Mouse (Mus musculus) heart, embryonic 10.5 days (tissue): ENCODE measurements around the gene Pigz. TPM values are rescaled to one million over a fixed set of nuclear protein-coding genes. Genes with fewer than 3 reads are reported as not detected.

ENCODE experiments used
- DNase-seq: peaks from one replicate; pipeline ENCODE4 v3.0.0-alpha.2; 2017; ENCODE audit warnings: low spot score
- H3K27ac ChIP-seq: fragments of 300-500 bp; sonication (generic); 2 replicates; pipeline ENCODE4 v1.5.1; 2016; ENCODE audit warnings: mild to moderate bottlenecking
- H3K27me3 ChIP-seq: fragments of 300-500 bp; sonication (generic); 2 replicates; pipeline ENCODE4 v1.6.1; 2016; ENCODE audit warnings: mild to moderate bottlenecking; ENCODE audit not compliant: poor library complexity, insufficient read depth, severe bottlenecking
- H3K36me3 ChIP-seq: fragments of 300-500 bp; sonication (generic); 2 replicates; pipeline ENCODE4 v1.6.1; 2016; ENCODE audit warnings: mild to moderate bottlenecking, moderate library complexity
- H3K4me1 ChIP-seq: fragments of 300-500 bp; sonication (generic); 2 replicates; pipeline ENCODE4 v1.6.1; 2016; ENCODE audit warnings: mild to moderate bottlenecking
- H3K4me3 ChIP-seq: fragments of 300-500 bp; sonication (generic); 2 replicates; pipeline ENCODE4 v1.5.1; 2016; ENCODE audit warnings: mild to moderate bottlenecking, moderate library complexity
- H3K9me3 ChIP-seq: fragments of 300-500 bp; sonication (generic); 2 replicates; pipeline ENCODE4 v1.6.1; 2016; ENCODE audit warnings: mild to moderate bottlenecking, moderate library complexity
- WGBS: fragments of 180-500 bp; shearing (Covaris S2); methylation state at CpG from one replicate; pipeline ENCODE4 v1.1.7; 2016; 5-methylcytosine and 5-hydroxymethylcytosine counted together
- polyA plus RNA-seq: library from polyadenylated mRNA; unstranded; fragments of >200 nt; fragmentation: Nextera tagmentation; extraction: Ambion mirVana; gene quantifications from 2 replicates; pipeline ENCODE4 v1.2.1, GENCODE M21; 2016

The Pigz gene
- polyA plus RNA-seq: 0.27 and 0.79 TPM in 2 replicates

DNA sequence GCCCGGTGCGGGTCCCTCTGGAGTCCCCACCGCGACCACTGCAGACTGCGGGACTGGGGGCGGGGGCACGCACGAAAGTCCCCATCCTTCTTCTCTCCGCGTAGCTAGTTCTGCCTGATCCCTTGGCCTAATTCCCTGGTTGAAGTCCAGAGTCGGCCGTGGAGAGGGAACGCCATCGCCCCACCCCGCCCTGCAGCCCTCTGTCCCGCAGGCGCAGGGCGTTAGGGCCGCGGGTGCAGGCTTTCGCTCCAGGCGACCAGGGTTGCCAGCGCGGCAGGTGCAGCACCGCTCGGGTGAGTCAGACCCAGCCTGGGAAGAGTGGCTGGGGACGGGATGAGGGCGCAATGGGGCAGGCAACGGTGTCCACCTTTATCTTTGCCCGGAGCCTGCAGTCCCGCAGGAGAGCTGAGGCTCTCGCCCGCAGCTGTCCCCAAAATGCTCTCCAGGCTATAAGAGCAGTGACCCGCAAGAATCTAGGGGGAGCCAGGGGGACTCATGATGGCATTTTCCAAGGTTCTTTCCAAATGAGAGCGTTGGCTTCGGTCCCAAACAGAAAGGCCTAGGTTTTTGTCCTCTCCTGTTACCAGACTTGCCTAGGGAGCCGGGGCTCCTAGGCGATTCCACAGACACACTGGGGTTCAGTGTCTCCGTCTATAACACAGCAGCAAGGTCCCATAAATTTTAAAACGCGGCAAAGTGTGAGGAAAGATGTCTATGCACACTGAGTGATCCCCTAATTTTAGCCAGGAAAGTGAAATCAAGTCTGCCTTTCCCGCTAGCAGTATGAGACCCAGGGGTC is at the start of gene Pigz:
TSS of gene Pigz (plus strand) at position 101 of the 799 bp plus-strand sequence.
- peaks cover 29% of the 10 kb centered on the region for H3K4me1 ChIP-seq
- DNase-seq: no peak
- peak within 1 kb of the TSS; percentile 79 for H3K27ac ChIP-seq
- H3K36me3 ChIP-seq: no peaks in the 10 kb centered on the region
- H3K4me3 ChIP-seq: peak within 1 kb of the TSS; percentile 68
- WGBS: 8% methylated on average over 42 of the region's 42 CpGs
- peaks cover 69% of the 10 kb centered on the region for H3K27me3 ChIP-seq
- H3K9me3 ChIP-seq: no peaks in the 10 kb centered on the region

DNA sequence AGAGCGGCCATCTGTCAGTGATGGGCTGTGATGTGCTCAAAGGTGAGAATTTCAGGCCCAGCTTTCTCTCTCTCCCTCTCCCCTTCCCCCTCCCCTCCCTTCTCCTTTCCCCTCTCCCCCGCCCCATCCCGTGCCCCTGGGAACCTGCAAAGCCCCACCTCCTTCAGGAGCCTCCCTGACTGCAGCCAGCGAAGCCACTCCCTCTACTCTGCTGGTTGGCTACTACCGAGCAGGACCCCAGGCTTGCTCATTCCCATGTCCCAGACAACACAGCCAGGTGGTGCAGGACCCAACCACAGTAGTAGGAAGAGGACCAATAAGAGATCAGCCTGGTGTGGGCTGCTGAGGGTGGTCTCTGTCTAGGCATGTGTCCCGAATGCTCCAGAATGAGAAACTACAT is 49.7 kb upstream of the Pigz start:
- no peak for DNase-seq
- H3K27me3 ChIP-seq: peaks cover 37% of the 10 kb centered on the region

DNA sequence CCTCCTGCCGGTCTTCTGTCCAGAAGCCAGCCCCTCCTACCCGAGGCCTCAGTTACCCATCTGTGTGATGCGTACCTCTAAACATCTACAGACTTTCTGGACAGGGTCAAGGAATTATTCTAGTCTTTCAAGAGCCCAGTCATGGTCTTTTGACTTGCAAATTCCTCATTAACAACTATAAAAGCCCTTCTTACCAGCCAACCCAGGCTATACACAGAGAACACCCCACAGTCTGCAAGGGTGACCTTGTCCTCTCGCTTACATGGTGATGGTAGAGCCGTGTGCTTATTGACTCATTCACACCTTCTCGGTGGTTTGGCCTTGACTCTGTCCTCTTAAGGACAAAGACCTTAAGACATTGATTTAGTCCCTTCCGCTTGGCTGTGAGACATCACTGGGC is 42.7 kb upstream of the Pigz start:
- peaks cover 10% of the 10 kb centered on the region; the same call in 1 of the 2 replicates for H3K27me3 ChIP-seq
- no peak overlapping the region for H3K4me3 ChIP-seq
- H3K4me1 ChIP-seq: peaks cover 22% of the 10 kb centered on the region
- no peaks in the 10 kb centered on the region for H3K9me3 ChIP-seq
- H3K27ac ChIP-seq: no peak overlapping the region
- H3K36me3 ChIP-seq: no peaks in the 10 kb centered on the region
- no peak for DNase-seq
- 80% methylated on average over 7 of the region's 7 CpGs for WGBS

More for the DNA sequence above, 49.7 kb upstream of the Pigz start:
- Histone ChIP-seq H3K36me3 (no peaks in the 10 kb centered on the region), H3K4me3 (peak overlapping the region; percentile 28), H3K4me1 (peaks cover 42% of the 10 kb centered on the region), H3K27ac (peak overlapping the region; percentile 39; the same call in 1 of the 2 replicates), H3K9me3 (no peaks in the 10 kb centered on the region)
- 13% methylated on average over 6 of the region's 6 CpGs for WGBS

DNA sequence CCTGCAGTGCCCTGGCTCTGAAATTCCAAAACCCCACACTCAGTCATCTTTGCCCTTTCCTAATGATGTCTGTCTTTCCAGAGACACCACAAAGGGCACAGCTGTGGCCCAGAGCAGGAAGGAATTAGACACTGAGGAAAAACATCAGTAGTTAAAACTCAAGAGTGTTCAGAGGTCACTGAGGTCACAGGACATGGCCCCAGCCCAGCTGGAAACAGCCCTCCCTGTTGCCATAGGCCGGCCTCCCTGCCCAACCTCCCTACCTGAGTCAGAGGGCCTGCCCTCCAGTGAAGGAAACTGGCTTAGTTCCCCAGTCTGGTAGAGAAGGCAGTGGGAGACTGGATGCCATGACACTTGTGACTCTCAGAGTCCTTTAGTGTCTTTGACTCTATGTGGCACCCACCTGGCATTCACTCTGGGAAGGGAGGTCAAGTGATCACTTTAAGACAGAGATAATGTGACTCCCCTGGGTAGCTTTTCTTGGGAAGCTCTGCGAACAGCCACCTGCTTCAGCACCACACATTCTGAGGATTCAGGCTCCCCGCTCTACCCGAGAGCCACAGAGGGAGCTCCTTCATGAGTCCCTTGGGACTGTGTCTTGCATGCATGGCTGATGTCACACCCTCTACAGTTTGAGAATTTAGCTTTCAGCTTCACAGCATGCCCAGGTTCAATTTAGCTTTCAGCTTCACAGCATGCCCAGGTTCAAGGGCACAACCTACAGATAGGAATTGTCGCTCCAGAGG is 40.1 kb upstream of the Pigz start:
- Histone ChIP-seq H3K36me3 (no peaks in the 10 kb centered on the region), H3K4me1 (peaks cover 33% of the 10 kb centered on the region)
- WGBS: 64% methylated on average over 5 of the region's 5 CpGs

DNA sequence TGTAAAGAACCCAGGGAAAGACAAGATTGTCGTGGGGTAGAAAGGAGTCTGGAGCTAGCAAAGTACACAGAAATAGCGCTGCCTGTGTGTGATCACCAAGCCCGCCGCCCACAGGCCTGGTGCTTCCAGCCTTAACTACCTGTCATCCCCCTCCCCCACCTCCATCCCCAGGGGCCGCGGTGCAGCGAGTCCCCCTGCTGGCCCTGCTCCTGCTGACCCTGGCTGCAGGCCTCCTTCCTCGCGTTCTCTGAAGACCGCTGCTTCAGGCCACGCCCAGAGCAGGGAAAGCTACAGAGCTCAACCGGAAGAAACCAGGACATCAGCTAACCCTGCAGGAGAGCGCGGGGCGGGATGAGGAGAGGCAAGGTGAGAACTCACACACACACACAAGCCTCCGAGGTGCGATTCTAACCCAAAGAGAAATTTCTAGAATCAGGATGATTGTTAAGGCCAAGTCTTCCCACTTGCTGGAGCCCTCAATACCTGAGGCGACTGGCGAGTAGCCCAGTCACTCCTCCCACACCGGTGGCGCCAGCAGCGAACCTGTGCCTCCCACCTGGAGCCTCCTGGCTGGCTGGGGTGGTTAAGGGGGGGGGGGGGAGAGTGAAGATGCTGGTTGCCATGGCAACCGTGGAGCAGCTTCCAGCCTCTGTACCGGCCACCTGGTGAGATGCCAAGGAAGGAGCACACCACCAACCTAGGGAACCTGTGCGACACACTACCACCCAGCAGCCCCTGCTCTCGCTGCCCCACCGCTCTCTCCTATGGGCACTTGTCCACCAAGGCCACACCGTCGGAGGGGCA is 36.5 kb upstream of the Pigz start:
- Histone ChIP-seq H3K36me3 (no peaks in the 10 kb centered on the region), H3K4me3 (peak overlapping the region; percentile 50), H3K9me3 (0 out of 2 replicates have a peak, but pooled peaks cover 6% of the 10 kb centered on the region), H3K27me3 (0 out of 2 replicates have a peak, but pooled peaks cover 3% of the 10 kb centered on the region), H3K27ac (peak overlapping the region; percentile 59), H3K4me1 (peaks cover 27% of the 10 kb centered on the region)
- peak; percentile 86 for DNase-seq
- 13% methylated on average over 29 of the region's 29 CpGs for WGBS

More for the DNA sequence above, 40.1 kb upstream of the Pigz start:
- peaks cover 3% of the 10 kb centered on the region; the same call in 1 of the 2 replicates for H3K27me3 ChIP-seq
- no peaks in the 10 kb centered on the region for H3K9me3 ChIP-seq
- H3K27ac ChIP-seq: 0 out of 2 replicates have a peak overlapping the region, but pooled peaks have one; percentile 60
- DNase-seq: no peak
- no peak overlapping the region for H3K4me3 ChIP-seq

DNA sequence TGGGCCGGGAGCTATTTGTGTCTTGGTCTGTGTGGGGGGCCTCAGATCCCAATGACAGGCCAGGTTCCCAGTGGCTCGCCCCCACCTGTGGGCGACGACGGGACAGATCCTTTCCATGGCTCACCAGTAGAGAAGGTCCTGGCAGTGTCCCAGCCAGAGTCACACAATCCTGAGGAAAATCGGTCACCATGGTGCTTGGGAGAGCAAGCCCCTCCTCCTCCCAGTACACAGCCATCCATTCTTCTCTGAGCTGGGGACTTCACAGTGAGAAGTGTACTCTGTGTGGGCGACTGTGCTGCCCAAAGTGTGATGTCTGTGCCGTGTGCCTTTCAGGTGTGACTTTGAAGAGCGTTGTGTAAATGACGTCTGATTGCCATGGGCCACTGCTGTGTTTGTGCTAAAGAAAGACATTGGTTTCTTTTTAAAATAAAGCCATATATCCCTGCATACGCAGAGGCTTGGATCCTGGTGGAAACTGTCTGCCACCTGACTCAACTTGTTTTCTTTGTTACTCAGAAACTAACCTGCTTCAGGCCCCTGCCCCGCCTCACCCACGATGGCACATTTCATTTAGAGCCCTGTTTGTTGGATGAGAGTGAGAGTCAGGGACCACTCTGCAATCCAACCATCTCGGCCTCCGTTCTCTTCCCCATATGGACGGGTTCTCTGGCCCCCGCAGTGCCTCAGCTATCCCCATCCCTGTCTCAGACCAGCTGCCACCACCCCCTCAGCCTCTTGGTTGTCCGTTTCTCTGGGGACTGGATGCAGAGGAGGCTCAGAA is 34.9 kb upstream of the Pigz start:
- no peak for DNase-seq
- Histone ChIP-seq H3K4me1 (peaks cover 12% of the 10 kb centered on the region), H3K27me3 (0 out of 2 replicates have a peak, but pooled peaks cover 3% of the 10 kb centered on the region), H3K27ac (no peak overlapping the region), H3K9me3 (0 out of 2 replicates have a peak, but pooled peaks cover 6% of the 10 kb centered on the region), H3K36me3 (no peaks in the 10 kb centered on the region), H3K4me3 (no peak overlapping the region)
- WGBS: 86% methylated on average over 18 of the region's 18 CpGs

DNA sequence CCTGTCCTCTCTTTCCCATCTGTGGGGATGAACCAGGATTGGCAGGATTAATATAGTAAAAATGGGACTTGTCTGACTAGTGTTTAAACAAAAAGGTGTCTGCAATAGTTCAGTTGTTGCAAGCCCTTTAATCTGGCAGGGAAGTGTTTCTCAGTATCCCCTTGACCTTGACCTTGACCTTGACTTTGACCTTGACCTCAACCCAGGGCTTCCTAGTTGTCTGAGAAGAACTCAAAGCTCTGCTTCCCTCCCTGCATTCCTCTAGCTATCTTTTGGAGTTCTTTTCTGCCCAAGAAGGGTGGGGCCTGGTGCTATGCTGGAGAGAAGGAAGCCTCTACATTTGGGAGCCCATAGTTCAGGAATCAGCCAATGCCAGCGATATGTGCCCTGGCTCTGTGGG is 31.8 kb upstream of the Pigz start:
- Histone ChIP-seq H3K27me3 (0 out of 2 replicates have a peak, but pooled peaks cover 4% of the 10 kb centered on the region), H3K36me3 (no peaks in the 10 kb centered on the region), H3K4me1 (peaks cover 24% of the 10 kb centered on the region), H3K27ac (0 out of 2 replicates have a peak overlapping the region, but pooled peaks have one; percentile 19), H3K9me3 (0 out of 2 replicates have a peak, but pooled peaks cover 6% of the 10 kb centered on the region), H3K4me3 (no peak overlapping the region)
- no peak for DNase-seq
- WGBS: 79% methylated on average over 1 of the region's 1 CpGs

DNA sequence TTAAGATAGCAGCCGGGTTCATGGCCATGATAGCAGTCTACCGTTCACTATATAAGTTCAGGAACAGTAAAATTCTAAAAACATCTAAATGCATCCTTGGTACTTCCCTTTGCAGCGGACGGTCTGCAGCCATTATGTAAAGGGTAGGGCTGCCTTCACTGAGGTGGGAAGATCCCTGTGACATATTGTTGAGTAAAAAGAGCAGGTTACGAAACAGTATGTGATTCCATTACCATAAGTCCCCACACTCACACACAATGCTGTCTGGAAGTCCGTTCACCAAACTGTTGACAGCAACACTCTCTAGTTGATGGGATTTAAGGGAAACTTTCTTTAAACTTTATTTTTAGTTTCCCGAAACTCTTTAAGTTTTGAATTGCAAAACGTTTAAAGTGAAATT is 30.4 kb upstream of the Pigz start:
- H3K27ac ChIP-seq: no peak overlapping the region
- no peak for DNase-seq
- peaks cover 17% of the 10 kb centered on the region for H3K4me1 ChIP-seq
- 0 out of 2 replicates have a peak, but pooled peaks cover 6% of the 10 kb centered on the region for H3K9me3 ChIP-seq
- H3K4me3 ChIP-seq: no peak overlapping the region
- no peaks in the 10 kb centered on the region for H3K36me3 ChIP-seq
- WGBS: 79% methylated on average over 8 of the region's 8 CpGs
- peaks cover 4% of the 10 kb centered on the region; the same call in 1 of the 2 replicates for H3K27me3 ChIP-seq

DNA sequence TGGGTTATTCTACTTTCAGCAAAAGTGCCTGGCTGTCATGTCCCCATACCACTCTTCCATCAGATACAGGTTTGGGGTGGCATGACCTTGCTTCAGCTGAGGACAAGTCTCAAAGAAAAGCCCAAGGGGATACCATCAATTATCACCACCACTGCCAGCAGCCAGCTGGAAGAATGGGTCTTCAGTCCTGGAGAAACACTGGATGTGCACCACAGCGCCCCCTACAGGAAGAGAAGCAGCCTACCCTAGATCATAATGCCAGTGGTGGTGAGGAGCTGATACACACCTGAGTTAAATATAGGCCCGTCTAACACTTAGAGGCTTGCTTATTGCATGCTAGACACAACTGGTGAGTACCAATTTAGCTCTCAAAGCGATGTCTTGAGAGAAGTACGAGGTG is 28.3 kb upstream of the Pigz start:
- no peak overlapping the region for H3K4me3 ChIP-seq
- WGBS: 57% methylated on average over 4 of the region's 4 CpGs

DNA sequence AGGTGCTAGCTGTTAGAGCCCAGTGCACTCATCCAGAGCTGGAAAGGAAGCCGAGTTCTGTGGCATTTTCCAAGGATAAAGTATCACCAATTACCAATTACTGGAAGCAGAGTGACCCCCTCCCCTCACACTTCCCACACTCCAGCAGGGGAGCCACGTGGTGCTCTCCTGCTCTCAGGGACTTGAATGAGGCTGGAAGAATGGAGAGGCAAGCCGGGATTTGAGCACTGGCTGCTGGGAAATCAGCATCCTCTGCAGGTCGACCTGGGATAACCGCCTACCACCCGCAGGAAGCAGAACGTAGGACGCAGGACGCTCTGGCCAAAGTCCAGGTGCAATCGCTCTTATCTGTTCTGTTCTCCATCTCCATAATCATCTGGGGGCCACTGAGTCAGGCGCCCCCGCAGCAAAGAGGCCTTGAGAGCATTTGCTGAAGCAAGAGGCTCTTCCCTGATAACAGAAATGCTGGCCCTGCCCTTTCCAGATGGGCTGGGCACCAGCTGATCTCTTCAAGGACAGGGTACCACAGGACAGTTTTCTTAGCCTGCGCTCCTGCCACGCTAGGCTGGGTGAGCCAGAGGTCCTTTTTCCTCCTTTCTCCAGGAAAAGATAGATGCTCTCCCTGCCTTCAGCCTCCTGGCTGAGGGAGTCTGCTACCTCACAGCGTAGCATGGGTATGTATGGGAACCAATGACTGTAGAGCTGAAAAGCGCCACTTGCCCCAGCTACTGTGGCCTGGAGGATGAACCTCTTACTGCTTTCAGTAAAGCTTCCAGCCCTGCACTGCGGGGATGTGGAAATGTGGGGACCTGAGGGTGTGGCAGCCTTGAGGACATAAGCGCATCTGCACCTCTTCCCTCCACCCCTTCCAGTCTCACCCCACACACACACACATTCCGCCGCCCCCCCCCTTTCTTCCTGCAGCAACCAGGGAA is 27.5 kb upstream of the Pigz start:
- peak overlapping the region; percentile 51 for H3K4me3 ChIP-seq
- H3K27ac ChIP-seq: peak overlapping the region; percentile 52; the same call in 1 of the 2 replicates
- peaks cover 4% of the 10 kb centered on the region; the same call in 1 of the 2 replicates for H3K27me3 ChIP-seq
- H3K9me3 ChIP-seq: no peaks in the 10 kb centered on the region
- no peak for DNase-seq
- H3K36me3 ChIP-seq: no peaks in the 10 kb centered on the region
- H3K4me1 ChIP-seq: peaks cover 19% of the 10 kb centered on the region
- 34% methylated on average over 20 of the region's 20 CpGs for WGBS

More for the DNA sequence above, 28.3 kb upstream of the Pigz start:
- Histone ChIP-seq H3K27ac (no peak overlapping the region), H3K4me1 (peaks cover 17% of the 10 kb centered on the region), H3K9me3 (no peaks in the 10 kb centered on the region), H3K36me3 (no peaks in the 10 kb centered on the region), H3K27me3 (peaks cover 4% of the 10 kb centered on the region; the same call in 1 of the 2 replicates)
- no peak for DNase-seq

DNA sequence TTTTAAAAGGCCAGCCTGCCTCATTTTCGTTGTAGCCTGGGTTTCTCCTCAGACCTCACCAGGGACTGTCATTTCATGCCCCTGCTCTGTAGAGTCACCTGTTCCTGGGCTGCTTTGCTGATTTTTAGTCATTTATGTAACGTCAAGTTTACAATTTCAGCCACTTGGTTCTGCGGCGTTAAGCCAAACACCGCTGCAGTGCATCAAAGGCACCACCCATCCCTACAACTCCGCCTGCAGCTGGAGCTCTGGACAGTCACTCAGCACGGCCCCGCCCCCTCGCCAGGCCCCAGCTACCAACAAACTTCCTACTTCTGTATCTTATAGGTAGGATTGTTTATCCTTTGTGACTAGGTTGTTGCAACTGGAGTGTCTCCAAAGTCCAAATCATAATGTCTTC is 26.8 kb upstream of the Pigz start:
- DNase-seq: no peak
- Histone ChIP-seq H3K9me3 (no peaks in the 10 kb centered on the region), H3K4me1 (peaks cover 19% of the 10 kb centered on the region), H3K36me3 (no peaks in the 10 kb centered on the region), H3K27ac (peak overlapping the region; percentile 52; the same call in 1 of the 2 replicates), H3K4me3 (peak overlapping the region; percentile 51), H3K27me3 (peaks cover 4% of the 10 kb centered on the region; the same call in 1 of the 2 replicates)
- WGBS: 9% methylated on average over 9 of the region's 9 CpGs
